Mouse (Mus musculus) spleen, adult 2 months (tissue): ENCODE measurements around the gene Metap1d.

Experiments used
- CTCF ChIP-seq: fragments of 200-500 bp; IDR thresholded peaks from 2 replicates; pipeline ENCODE4 v1.5.1; 2011; ENCODE audit warnings: mild to moderate bottlenecking, inconsistent platforms; ENCODE audit not compliant: insufficient read depth, insufficient read length, insufficient replicate concordance; ENCODE audit errors: extremely low read depth
- POLR2A ChIP-seq: fragments of 200-500 bp; IDR thresholded peaks from 2 replicates; pipeline ENCODE4 v1.6.1; 2011; ENCODE audit warnings: low read depth, low read length, inconsistent platforms

- TF ChIP-seq POLR2A: no peak
- no peak for TF ChIP-seq CTCF
Observed at GRCm38 (mm10) chr2:71445536-71446196, 7.4 kb upstream of the Metap1d start.
